Mouse (Mus musculus) forebrain, embryonic 13.5 days (tissue): ENCODE data around the gene Zfp414. TPM values are rescaled to one million over a fixed set of nuclear protein-coding genes. Genes with fewer than 3 reads are reported as not detected.

Experiments used
- ATAC-seq: fragments of 200-750 bp; cut with Nextera tagmentation; 2 replicates; pipeline ENCODE4 v1.8.0; 2017
- H3K27ac ChIP-seq: fragments of 300-500 bp; sonication (generic); 2 replicates; pipeline ENCODE4 v1.5.1; 2015; ENCODE audit warnings: inconsistent platforms, mild to moderate bottlenecking, moderate library complexity
- H3K27me3 ChIP-seq: fragments of 300-500 bp; sonication (generic); 2 replicates; pipeline ENCODE4 v1.6.1; 2015; ENCODE audit warnings: mild to moderate bottlenecking, inconsistent platforms
- H3K36me3 ChIP-seq: fragments of 300-500 bp; sonication (generic); 2 replicates; pipeline ENCODE4 v1.6.1; 2015; ENCODE audit warnings: mild to moderate bottlenecking, inconsistent platforms; ENCODE audit not compliant: poor library complexity, severe bottlenecking
- H3K4me1 ChIP-seq: fragments of 300-500 bp; sonication (generic); 2 replicates; pipeline ENCODE4 v1.6.1; 2015; ENCODE audit warnings: inconsistent platforms
- H3K4me2 ChIP-seq: fragments of 300-500 bp; sonication (generic); 2 replicates; pipeline ENCODE4 v1.6.1; 2015; ENCODE audit warnings: inconsistent platforms, mild to moderate bottlenecking, moderate library complexity
- H3K4me3 ChIP-seq: fragments of 300-500 bp; sonication (generic); 2 replicates; pipeline ENCODE4 v1.5.1; 2015; ENCODE audit warnings: mild to moderate bottlenecking, inconsistent platforms
- H3K9ac ChIP-seq: fragments of 300-500 bp; sonication (generic); 2 replicates; pipeline ENCODE4 v1.6.1; 2015; ENCODE audit warnings: mild to moderate bottlenecking, inconsistent platforms
- H3K9me3 ChIP-seq: fragments of 300-500 bp; sonication (generic); replicated peaks from 2 replicates; pipeline ENCODE4 v1.6.1; 2016; ENCODE audit warnings: inconsistent platforms
- WGBS: fragments of 180-500 bp; shearing (Covaris S2); methylation state at CpG from one replicate; pipeline ENCODE4 v1.1.7; 2015; 5-methylcytosine and 5-hydroxymethylcytosine counted together
- polyA plus RNA-seq: library from polyadenylated mRNA; unstranded; fragments of >200 nt; fragmentation: Nextera tagmentation; extraction: Ambion mirVana; gene quantifications from 2 replicates; pipeline ENCODE4 v1.2.1, GENCODE M21; 2015

Zfp414 gene
- polyA plus RNA-seq, 1 experiment from 2014 or later, result 56.5 TPM

DNA sequence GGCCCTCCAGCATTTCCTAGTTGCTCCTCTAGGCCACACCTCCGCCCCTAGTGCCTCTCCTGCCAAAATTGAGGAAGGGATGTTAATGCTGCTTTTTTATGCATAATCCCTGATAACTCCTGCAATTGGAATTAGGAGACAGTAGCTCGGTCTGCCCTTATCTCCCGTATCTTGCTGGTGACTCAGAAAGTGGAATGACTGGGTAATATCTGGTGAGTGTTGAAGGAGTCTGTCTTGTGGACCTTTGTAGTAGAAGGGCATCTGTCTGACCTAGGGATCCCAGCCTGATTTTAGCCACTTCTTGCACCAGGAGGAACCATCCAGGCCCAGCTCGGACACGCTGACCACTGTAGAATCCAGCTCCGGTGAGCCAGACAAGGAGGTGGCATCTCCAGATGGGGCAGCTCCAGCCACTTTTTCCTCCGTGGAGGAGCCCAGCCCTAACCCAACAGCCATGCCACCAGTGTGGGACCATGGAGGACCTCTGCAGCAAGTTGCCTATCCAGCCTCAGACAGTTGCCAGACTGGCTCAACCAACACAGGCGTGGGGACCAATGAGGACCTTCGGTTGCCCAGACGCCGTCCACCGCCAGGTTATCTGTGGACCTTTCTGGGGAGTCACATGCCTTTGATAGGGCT lies 716 bp downstream of the Zfp414 start:
- peak overlapping the region; percentile 69 for H3K4me3 ChIP-seq
- no peak for ATAC-seq
- peaks cover 27% of the 10 kb centered on the region for H3K36me3 ChIP-seq
- peaks cover 31% of the 10 kb centered on the region for H3K4me1 ChIP-seq
- peak overlapping the region; percentile 88 for H3K9ac ChIP-seq
- peak overlapping the region; percentile 96 for H3K27ac ChIP-seq
- WGBS, result 74% methylated on average over 12 of the region's 12 CpGs
- H3K27me3 ChIP-seq, result no peaks in the 10 kb centered on the region
- H3K9me3 ChIP-seq, result no peaks in the 10 kb centered on the region
- peak overlapping the region; percentile 73 for H3K4me2 ChIP-seq

DNA sequence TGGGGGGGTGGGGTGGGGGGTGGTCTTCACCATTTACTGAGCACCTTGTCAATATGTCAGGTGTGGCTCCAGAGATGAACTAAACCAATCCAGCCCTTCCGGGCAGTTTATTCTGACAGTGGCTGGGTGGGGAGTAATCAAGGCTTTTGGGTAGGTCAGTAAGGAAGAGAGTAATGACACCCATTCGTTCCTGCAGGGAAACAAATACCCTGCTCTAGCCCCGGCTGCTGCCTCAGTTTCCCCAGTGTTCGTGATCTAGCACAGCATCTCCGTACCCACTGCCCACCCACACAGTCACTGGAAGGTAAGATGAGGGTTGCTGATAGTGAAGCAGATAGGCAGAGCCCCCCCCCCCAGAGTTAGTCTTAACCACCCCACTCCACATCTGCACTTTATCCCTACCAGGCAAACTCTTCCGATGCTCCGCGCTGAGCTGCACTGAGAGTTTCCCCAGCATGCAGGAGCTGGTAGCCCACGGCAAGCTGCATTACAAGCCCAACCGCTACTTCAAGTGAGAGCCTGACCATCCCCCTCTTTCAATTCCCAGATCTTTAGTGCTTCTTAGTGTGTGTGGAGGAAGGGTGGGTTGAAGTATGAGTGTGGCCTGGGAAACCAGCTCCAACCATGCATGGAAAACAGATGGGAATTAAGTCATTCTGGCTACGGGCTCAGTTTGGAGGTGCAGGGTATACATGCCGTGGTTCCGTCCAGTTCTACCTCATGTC lies 1.4 kb downstream of the Zfp414 start:
- peaks cover 27% of the 10 kb centered on the region for H3K36me3 ChIP-seq
- no peak overlapping the region for H3K4me3 ChIP-seq
- H3K9me3 ChIP-seq, result no peaks in the 10 kb centered on the region
- H3K4me2 ChIP-seq, result peak overlapping the region; percentile 73
- ATAC-seq, result no peak
- H3K9ac ChIP-seq, result no peak overlapping the region
- no peak overlapping the region for H3K27ac ChIP-seq
- H3K27me3 ChIP-seq, result no peaks in the 10 kb centered on the region
- peaks cover 31% of the 10 kb centered on the region for H3K4me1 ChIP-seq
- 90% methylated on average over 13 of the region's 13 CpGs for WGBS

- peaks cover 31% of the 10 kb centered on the region for H3K4me1 ChIP-seq
- no peak for ATAC-seq
- H3K36me3 ChIP-seq, result peaks cover 27% of the 10 kb centered on the region
- H3K4me2 ChIP-seq, result no peak overlapping the region
- no peaks in the 10 kb centered on the region for H3K9me3 ChIP-seq
- no peaks in the 10 kb centered on the region for H3K27me3 ChIP-seq
- no peak overlapping the region for H3K4me3 ChIP-seq
- WGBS, result 96% methylated on average over 9 of the region's 9 CpGs
- H3K9ac ChIP-seq, result no peak overlapping the region
- H3K27ac ChIP-seq, result no peak overlapping the region
These were observed 2.3 kb downstream of the Zfp414 start for GRCm38 (mm10) chr17:33631236-33631635.

DNA sequence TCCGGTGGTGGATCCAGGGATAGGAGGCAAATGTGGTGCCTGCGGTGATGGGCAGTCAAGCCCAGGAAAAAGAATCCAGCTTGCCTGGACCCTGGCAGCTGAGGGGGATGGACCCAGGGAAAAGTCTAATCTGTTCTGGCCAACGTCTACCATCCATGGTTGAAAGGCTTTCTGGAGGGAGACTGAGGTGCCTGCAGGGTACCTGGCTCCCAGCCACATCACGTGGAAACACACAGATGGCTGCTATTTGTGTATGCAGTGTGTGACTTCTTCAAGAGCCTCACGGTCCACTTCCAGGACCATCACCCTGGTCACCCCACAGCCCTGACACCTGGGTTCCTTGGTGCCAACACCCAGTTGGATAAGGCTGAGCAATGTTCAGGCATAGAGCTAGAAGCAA lies 2.9 kb downstream of the Zfp414 start:
- 88% methylated on average over 5 of the region's 5 CpGs for WGBS

DNA sequence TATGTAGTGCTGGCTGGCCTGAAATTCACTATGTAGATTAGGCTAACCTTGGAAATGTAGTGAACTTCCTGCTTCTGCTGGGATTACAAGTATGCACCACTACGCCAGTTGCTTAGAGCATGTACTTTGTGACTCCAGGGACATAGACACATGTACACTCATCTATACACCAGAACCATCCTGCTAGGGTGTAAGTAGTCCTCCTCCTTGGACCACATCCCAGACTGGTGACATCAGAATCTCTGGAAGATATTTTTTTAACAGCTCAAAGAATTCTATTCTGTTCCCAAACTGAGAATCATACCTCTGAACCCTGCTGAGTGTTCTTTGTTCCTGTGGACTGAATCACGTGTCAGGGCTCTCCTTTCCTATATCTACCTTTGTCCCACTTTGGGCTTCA lies 8.1 kb downstream of the Zfp414 start:
- Histone ChIP-seq H3K36me3 (peaks cover 43% of the 10 kb centered on the region), H3K9ac (no peak overlapping the region), H3K4me3 (no peak overlapping the region), H3K27me3 (no peaks in the 10 kb centered on the region), H3K27ac (no peak overlapping the region), H3K4me1 (peaks cover under 1% of the 10 kb centered on the region; the same call in 1 of the 2 replicates), H3K4me2 (no peak overlapping the region), H3K9me3 (no peaks in the 10 kb centered on the region)
- no peak for ATAC-seq
- 75% methylated on average over 2 of the region's 2 CpGs for WGBS

More for the DNA sequence above, 2.9 kb downstream of the Zfp414 start:
- Histone ChIP-seq H3K9me3 (no peaks in the 10 kb centered on the region), H3K36me3 (peaks cover 27% of the 10 kb centered on the region), H3K4me1 (peaks cover 31% of the 10 kb centered on the region), H3K4me3 (no peak overlapping the region), H3K9ac (no peak overlapping the region), H3K27me3 (no peaks in the 10 kb centered on the region), H3K27ac (no peak overlapping the region), H3K4me2 (no peak overlapping the region)
- ATAC-seq, result no peak

DNA sequence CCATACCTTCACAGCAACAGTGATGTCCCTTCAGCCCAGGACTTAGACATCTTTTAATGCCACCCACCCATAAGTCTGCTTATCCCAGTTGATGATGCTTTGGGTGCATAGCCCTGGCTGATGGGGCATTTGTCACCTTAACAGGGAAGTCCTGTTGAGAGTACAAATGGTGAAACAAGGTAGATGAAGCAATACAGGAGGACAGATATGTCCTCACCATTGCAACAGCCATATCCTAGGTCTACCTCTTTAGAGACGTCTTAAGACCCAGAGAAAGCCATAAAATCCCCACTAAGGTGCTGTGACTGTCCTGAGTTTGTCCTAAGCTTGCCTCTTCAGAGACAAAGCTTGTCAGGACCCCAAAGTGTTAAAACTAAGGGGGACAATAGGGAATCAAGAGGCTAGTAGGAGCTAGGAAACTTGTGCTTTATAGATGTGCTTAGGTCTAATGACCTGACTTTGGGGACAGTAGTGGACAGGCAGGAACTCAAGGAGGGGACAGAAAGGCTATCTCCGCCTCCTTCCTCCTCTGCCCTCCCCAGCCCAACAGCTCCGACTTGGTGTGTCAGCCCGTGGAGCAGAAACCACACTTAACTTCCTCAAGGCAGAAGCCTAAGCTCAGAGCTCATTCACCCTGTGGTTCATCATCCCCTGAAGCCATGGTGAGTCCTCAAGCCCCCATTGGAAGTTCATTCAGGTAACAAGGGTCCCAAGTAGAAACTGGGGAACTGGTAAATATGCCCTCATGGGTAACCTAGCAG lies 8.8 kb downstream of the Zfp414 start, which contains the start of gene Pram1:
TSS of gene Pram1 (plus strand) at position 541 of the 761 bp plus-strand sequence.
- Histone ChIP-seq H3K9me3 (no peaks in the 10 kb centered on the region), H3K9ac (no peak within 1 kb of the TSS), H3K4me2 (no peak within 1 kb of the TSS), H3K27me3 (no peaks in the 10 kb centered on the region), H3K4me1 (no peaks in the 10 kb centered on the region), H3K27ac (no peak within 1 kb of the TSS), H3K36me3 (peaks cover 45% of the 10 kb centered on the region), H3K4me3 (no peak within 1 kb of the TSS)
- 79% methylated on average over 4 of the region's 4 CpGs for WGBS
- no peak for ATAC-seq

GRCm38 (mm10) chr17:33639743-33640142 lies 10.9 kb downstream of the Zfp414 start:
- no peak overlapping the region for H3K9ac ChIP-seq
- H3K27ac ChIP-seq, result no peak overlapping the region
- 72% methylated on average over 6 of the region's 6 CpGs for WGBS
- H3K9me3 ChIP-seq, result no peaks in the 10 kb centered on the region
- H3K27me3 ChIP-seq, result no peaks in the 10 kb centered on the region
- peaks cover 61% of the 10 kb centered on the region for H3K36me3 ChIP-seq
- no peaks in the 10 kb centered on the region for H3K4me1 ChIP-seq
- no peak overlapping the region for H3K4me2 ChIP-seq
- no peak overlapping the region for H3K4me3 ChIP-seq
- ATAC-seq, result no peak

- Histone ChIP-seq H3K4me1 (no peaks in the 10 kb centered on the region), H3K4me3 (no peak overlapping the region), H3K4me2 (no peak overlapping the region), H3K27ac (no peak overlapping the region), H3K36me3 (peaks cover 91% of the 10 kb centered on the region), H3K9me3 (no peaks in the 10 kb centered on the region), H3K27me3 (no peaks in the 10 kb centered on the region), H3K9ac (no peak overlapping the region)
- 91% methylated on average over 4 of the region's 4 CpGs for WGBS
- no peak for ATAC-seq
These were observed 15.2 kb downstream of the Zfp414 start for GRCm38 (mm10) chr17:33644068-33644467.

- 98% methylated on average over 8 of the region's 8 CpGs for WGBS
These were observed 16.2 kb downstream of the Zfp414 start for GRCm38 (mm10) chr17:33645073-33645472.

GRCm38 (mm10) chr17:33649781-33650475 lies 21.0 kb downstream of the Zfp414 start:
- peak; percentile 43; the same call in 1 of the 2 replicates for ATAC-seq
- no peaks in the 10 kb centered on the region for H3K9me3 ChIP-seq
- no peak overlapping the region for H3K9ac ChIP-seq
- H3K36me3 ChIP-seq, result peaks cover 97% of the 10 kb centered on the region
- 96% methylated on average over 34 of the region's 34 CpGs for WGBS
- H3K27ac ChIP-seq, result no peak overlapping the region
- no peak overlapping the region for H3K4me2 ChIP-seq
- H3K4me1 ChIP-seq, result no peaks in the 10 kb centered on the region
- H3K27me3 ChIP-seq, result no peaks in the 10 kb centered on the region
- no peak overlapping the region for H3K4me3 ChIP-seq

More at GRCm38 (mm10) chr17:33645073-33645472, 16.2 kb downstream of the Zfp414 start:
- Histone ChIP-seq H3K27me3 (no peaks in the 10 kb centered on the region), H3K4me2 (no peak overlapping the region), H3K9ac (no peak overlapping the region), H3K4me3 (no peak overlapping the region), H3K27ac (no peak overlapping the region), H3K4me1 (no peaks in the 10 kb centered on the region), H3K36me3 (peaks cover 97% of the 10 kb centered on the region), H3K9me3 (no peaks in the 10 kb centered on the region)
- no peak for ATAC-seq

GRCm38 (mm10) chr17:33666813-33667212 lies 37.9 kb downstream of the Zfp414 start:
- Histone ChIP-seq H3K4me1 (peaks cover 19% of the 10 kb centered on the region), H3K9me3 (no peaks in the 10 kb centered on the region), H3K4me3 (no peak overlapping the region), H3K9ac (no peak overlapping the region), H3K27ac (no peak overlapping the region), H3K4me2 (no peak overlapping the region), H3K27me3 (no peaks in the 10 kb centered on the region), H3K36me3 (peaks cover 57% of the 10 kb centered on the region)
- WGBS, result 87% methylated on average over 3 of the region's 3 CpGs
- no peak for ATAC-seq
